Mouse (Mus musculus) liver, embryonic 14.5 days (tissue): ENCODE measurements around the gene Nudt22. TPM values are rescaled to one million over a fixed set of nuclear protein-coding genes. Genes with fewer than 3 reads are reported as not detected.

ENCODE experiments used
- ATAC-seq: fragments of 200-750 bp; cut with Nextera tagmentation; 2 replicates; pipeline ENCODE4 v1.8.0; 2017; ENCODE audit warnings: moderate number of reproducible peaks, mild to moderate bottlenecking, moderate library complexity; ENCODE audit not compliant: insufficient read depth
- DNase-seq, 3 experiments: peaks; one replicate each; pipeline ENCODE4 v3.0.0-alpha.2; 2012 to 2013; ENCODE audit warnings: low read depth in 3 of 3, low spot score in 3 of 3
- H3K27ac ChIP-seq: fragments of 300-500 bp; sonication (generic); 2 replicates; pipeline ENCODE4 v1.5.1; 2014; ENCODE audit warnings: moderate library complexity, mild to moderate bottlenecking, control low read depth, inconsistent platforms
- H3K27me3 ChIP-seq: fragments of 300-500 bp; sonication (generic); 2 replicates; pipeline ENCODE4 v1.6.1; 2014; ENCODE audit warnings: mild to moderate bottlenecking, low read length, moderate library complexity; ENCODE audit not compliant: control insufficient read depth, insufficient read depth
- H3K36me3 ChIP-seq: fragments of 300-500 bp; sonication (generic); replicated peaks from 2 replicates; pipeline ENCODE4 v1.6.1; 2014; ENCODE audit warnings: low read depth; ENCODE audit not compliant: control insufficient read depth, insufficient read depth
- H3K4me1 ChIP-seq, 2 experiments: fragments of 200-500 bp in 1 of 2; fragments of 300-500 bp in 1 of 2; sonication (generic) in 1 of 2; replicated peaks; 2 replicates each; pipeline ENCODE4 v1.6.1; 2012 to 2014; ENCODE audit warnings: antibody characterized with exemption in 1 of 2, inconsistent platforms in 1 of 2, low read length in 1 of 2; ENCODE audit not compliant: control insufficient read depth in 2 of 2, insufficient read depth in 2 of 2
- H3K4me2 ChIP-seq: fragments of 300-500 bp; sonication (generic); 2 replicates; pipeline ENCODE4 v1.6.1; 2014; ENCODE audit warnings: low read depth, mild to moderate bottlenecking, control low read depth, moderate library complexity
- H3K4me3 ChIP-seq, 2 experiments: fragments of 200-500 bp in 1 of 2; fragments of 300-500 bp in 1 of 2; sonication (generic) in 1 of 2; 2 replicates each; pipeline ENCODE4 v1.5.1; 2012 to 2014; ENCODE audit warnings: low read depth in 2 of 2, low read length in 2 of 2, mild to moderate bottlenecking in 2 of 2, control low read depth in 1 of 2, inconsistent platforms in 1 of 2, moderate library complexity in 1 of 2; ENCODE audit not compliant: insufficient read depth in 1 of 2
- H3K9ac ChIP-seq: fragments of 300-500 bp; sonication (generic); replicated peaks from 2 replicates; pipeline ENCODE4 v1.6.1; 2014; ENCODE audit warnings: mild to moderate bottlenecking, control low read depth, moderate library complexity
- H3K9me3 ChIP-seq: fragments of 300-500 bp; sonication (generic); 2 replicates; pipeline ENCODE4 v1.6.1; 2016; ENCODE audit warnings: low read length, mixed read lengths; ENCODE audit not compliant: control insufficient read depth
- CTCF ChIP-seq: IDR thresholded peaks from 2 replicates; pipeline ENCODE4 v1.5.1; 2016; ENCODE audit warnings: antibody characterized with exemption, low read depth, control low read depth
- EP300 ChIP-seq: IDR thresholded peaks from 2 replicates; pipeline ENCODE4 v1.6.1; 2016; ENCODE audit warnings: antibody characterized with exemption, low read depth
- WGBS: fragments of 180-500 bp; shearing (Covaris S2); extraction: QIAGEN DNeasy Blood & Tissue Kit; methylation state at CpG from one replicate; pipeline ENCODE4 v1.1.7; 2014; ENCODE audit not compliant: insufficient replicate concordance; 5-methylcytosine and 5-hydroxymethylcytosine counted together
- polyA plus RNA-seq, 2 experiments: library from polyadenylated mRNA; depleted of rRNA in 1 of 2; stranded (reverse) in 1 of 2; unstranded in 1 of 2; fragments of >200 nt; fragmentation: Nextera tagmentation in 1 of 2; extraction: Ambion mirVana in 1 of 2; gene quantifications; 2 replicates each; pipeline versions ENCODE4 v1.2.1 to v1.2.3; 2012 to 2014

The Nudt22 gene
- polyA plus RNA-seq (2012; rRNA removed) (6.8 and 7.1 TPM in 2 replicates), polyA plus RNA-seq (2014; fragmentation: Nextera tagmentation; extraction: Ambion mirVana) (9.7 and 10.9 TPM in 2 replicates)

- TF ChIP-seq EP300 = no peak
- no peak for TF ChIP-seq CTCF
- Histone ChIP-seq H3K4me1 (peaks cover 18 to 22% of the 10 kb centered on the region in 2 experiments), H3K27me3 (no peaks in the 10 kb centered on the region), H3K36me3 (peaks cover 19% of the 10 kb centered on the region), H3K9ac (peak within 1 kb of the TSS; percentile 66), H3K27ac (peak within 1 kb of the TSS; percentile 24), H3K9me3 (no peaks in the 10 kb centered on the region), H3K4me2 (peak within 1 kb of the TSS; percentile 86), H3K4me3 (peak within 1 kb of the TSS; percentile 62 to 67)
- peak; percentile 58 for ATAC-seq
- 1% methylated on average over 24 of the region's 24 CpGs for WGBS
- DNase-seq = peak; percentile 76 to 82 (median 78)
Observed at GRCm38 (mm10) chr19:6996006-6996405, at the start of gene Nudt22, which contains the start of gene Trpt1. Gene Nudt22, minus strand, starts transcription at chr19:6996117. Gene Trpt1, plus strand, starts transcription at chr19:6996131.

- Histone ChIP-seq H3K4me1 (peaks cover 3 to 9% of the 10 kb centered on the region in 2 experiments; a peak in 3 of 4 replicates), H3K4me2 (no peak overlapping the region), H3K9ac (no peak overlapping the region), H3K4me3 (no peak overlapping the region), H3K27me3 (no peaks in the 10 kb centered on the region), H3K36me3 (no peaks in the 10 kb centered on the region), H3K27ac (no peak overlapping the region), H3K9me3 (no peaks in the 10 kb centered on the region)
- WGBS = 53% methylated on average over 4 of the region's 4 CpGs
- no peak for ATAC-seq
- TF ChIP-seq EP300 (no peak), CTCF (no peak)
- no peak for DNase-seq
Observed at GRCm38 (mm10) chr19:7044706-7045105, 48.8 kb upstream of the Nudt22 start.

DNA sequence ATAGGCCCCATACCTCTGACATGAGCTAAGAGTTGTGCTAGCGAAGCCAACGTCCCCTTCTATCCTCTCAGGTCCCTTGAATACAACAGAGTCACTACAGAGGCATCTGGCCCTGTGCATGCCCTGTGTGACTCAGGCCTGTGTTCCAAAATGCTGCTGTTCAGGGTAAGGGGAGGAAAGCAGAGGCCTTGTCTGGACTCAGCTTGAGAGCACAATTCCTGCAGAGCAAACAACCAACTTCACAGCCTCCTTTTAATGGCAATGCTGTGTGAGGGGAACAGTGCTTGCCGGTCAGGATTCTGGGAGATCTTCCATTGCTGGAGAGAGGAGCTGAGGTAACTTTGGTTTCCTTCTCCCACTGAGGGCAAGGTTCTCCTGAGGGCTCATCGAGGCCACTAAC, 48.4 kb upstream of the Nudt22 start:
- Histone ChIP-seq H3K4me2 (no peak overlapping the region), H3K4me3 (no peak overlapping the region), H3K4me1 (peaks cover 3 to 9% of the 10 kb centered on the region in 2 experiments; a peak in 3 of 4 replicates), H3K36me3 (no peaks in the 10 kb centered on the region), H3K9ac (no peak overlapping the region), H3K27me3 (no peaks in the 10 kb centered on the region), H3K9me3 (no peaks in the 10 kb centered on the region), H3K27ac (no peak overlapping the region)
- WGBS = 60% methylated on average over 4 of the region's 4 CpGs
- DNase-seq (no peak), ATAC-seq (no peak)
- no peak for TF ChIP-seq EP300
- no peak for TF ChIP-seq CTCF

DNA sequence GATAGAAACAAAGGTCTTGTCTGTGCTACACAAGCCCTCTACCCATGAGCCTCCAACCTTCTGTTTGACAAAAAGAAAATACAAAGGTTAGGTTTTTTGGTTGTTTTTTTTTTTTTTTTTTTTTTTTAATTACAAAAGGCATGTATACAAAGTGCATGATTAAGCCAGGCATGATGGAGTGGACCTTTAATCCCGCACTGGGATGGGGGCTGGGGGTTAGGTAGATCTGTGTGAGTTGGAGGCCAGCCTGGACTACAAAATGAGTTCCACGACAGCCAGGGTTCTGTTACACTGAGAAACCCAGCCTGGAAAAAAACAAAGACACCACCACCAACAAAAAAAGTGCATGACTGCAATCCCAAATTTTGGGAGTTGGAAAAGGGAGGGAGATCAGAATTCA, 45.3 kb upstream of the Nudt22 start:
- ATAC-seq = no peak
- Histone ChIP-seq H3K4me1 (peaks cover 18 to 28% of the 10 kb centered on the region in 2 experiments; a peak in 3 of 4 replicates), H3K9me3 (no peaks in the 10 kb centered on the region), H3K36me3 (no peaks in the 10 kb centered on the region), H3K27ac (peak overlapping the region; percentile 81), H3K4me3 (peak overlapping the region; percentile 66 to 76; a peak in 2 of 4 replicates), H3K9ac (peak overlapping the region; percentile 86), H3K27me3 (no peaks in the 10 kb centered on the region), H3K4me2 (peak overlapping the region; percentile 91)
- DNase-seq = no peak
- TF ChIP-seq EP300 (no peak), CTCF (no peak)
- 89% methylated on average over 2 of the region's 2 CpGs for WGBS

GRCm38 (mm10) chr19:7040637-7041130, 44.8 kb upstream of the Nudt22 start:
- no peak for TF ChIP-seq EP300
- TF ChIP-seq CTCF = no peak
- Histone ChIP-seq H3K4me2 (peak overlapping the region; percentile 91), H3K4me1 (peaks cover 18 to 28% of the 10 kb centered on the region in 2 experiments; a peak in 3 of 4 replicates), H3K4me3 (peak overlapping the region; percentile 66 to 76), H3K9me3 (no peaks in the 10 kb centered on the region), H3K27me3 (no peaks in the 10 kb centered on the region), H3K9ac (peak overlapping the region; percentile 86), H3K27ac (peak overlapping the region; percentile 81), H3K36me3 (peaks cover under 1% of the 10 kb centered on the region; the same call in 1 of the 2 replicates)
- DNase-seq (no peak), ATAC-seq (no peak)
- 9% methylated on average over 13 of the region's 13 CpGs for WGBS
